In the genomic region with DNA sequence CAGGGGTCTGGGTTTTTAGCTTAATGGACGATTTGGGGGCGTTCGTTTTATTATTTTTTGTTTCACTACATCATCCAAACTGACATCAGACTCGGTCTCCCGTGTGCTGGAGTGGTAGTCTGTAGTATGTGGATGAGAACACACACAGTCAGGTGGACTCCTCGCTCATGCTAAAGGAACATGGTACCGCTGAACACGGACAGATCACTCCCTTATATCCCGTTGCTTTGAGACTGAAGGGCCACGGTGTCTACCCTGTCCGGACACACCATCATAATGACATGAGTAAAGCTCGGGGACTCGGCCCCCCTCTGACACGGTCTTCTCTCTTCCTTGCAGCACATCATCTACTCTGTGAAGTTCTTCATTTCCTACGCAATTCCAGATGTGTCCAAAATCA, we compare ENCODE assay signal across 21 mouse cellular contexts.
DNase-seq lines count a peak whose midpoint lies in the region; ATAC-seq and TF ChIP-seq lines count a peak whose summit lies in the region.
"Had no signal": no experiment of that assay in that cellular context is flagged by ENCODE, and none has a peak within 500 bp of the region (broad histone marks: within the 10 kb centered on the region; RNA-seq: fewer than 3 reads in every experiment).

No protein-coding gene starts in this region.

- H3K4me2 ChIP-seq in intestine, embryonic 14.5 days (ENCODE audit: low read length), result no peak overlapping the region
- H3K4me2 ChIP-seq in intestine, postnatal 0 days (replicated peaks; ENCODE audit: low read depth), result no peak overlapping the region

- no peak overlapping the region for H3K27ac ChIP-seq in heart, embryonic 10.5 days
- H3K27ac ChIP-seq in intestine, embryonic 14.5 days (ENCODE audit: low read depth), result no peak overlapping the region
- H3K27ac ChIP-seq in intestine, postnatal 0 days (ENCODE audit: low read depth, low read length), result no peak overlapping the region

- DNase-seq in heart, adult 11 months, result peak; percentile 56
- DNase-seq in heart, postnatal 36 days, result no peak
- DNase-seq in heart, embryonic 10.5 days (ENCODE audit: low spot score), result peak; percentile 58
- no peak for DNase-seq in heart, adult 9 months (ENCODE audit: low spot score in 2 of 2)
- DNase-seq in intestine, embryonic 14.5 days (ENCODE audit: low spot score), result peak; percentile 34
- DNase-seq: adrenal gland, adult 2 months; adrenal gland, adult 8-10 months; adrenal gland, postnatal 10 days; adrenal gland, postnatal 14 days; adrenal gland, postnatal 25 days; adrenal gland, postnatal 36 days; B cell, adult 2 months; cerebellum, adult 11 months; cerebellum, adult 11-12 months; cerebellum, adult 18-20 months had no signal

- no peak overlapping the region for H3K9ac ChIP-seq in intestine, embryonic 14.5 days (ENCODE audit: low read length)
- H3K9ac ChIP-seq in intestine, postnatal 0 days (ENCODE audit: low read depth, low read length), result no peak overlapping the region

- no peak for TF ChIP-seq CTCF in intestine, postnatal 0 days (IDR thresholded peaks at IDR 0.05; ENCODE audit: low read depth)

- H3K27me3 ChIP-seq in heart, embryonic 10.5 days (ENCODE audit: insufficient read depth, poor library complexity, severe bottlenecking), result no peaks in the 10 kb centered on the region
- no peaks in the 10 kb centered on the region for H3K27me3 ChIP-seq in intestine, embryonic 14.5 days (replicated peaks; ENCODE audit: control insufficient read depth, insufficient read depth, low read length)
- H3K27me3 ChIP-seq in intestine, postnatal 0 days (replicated peaks; ENCODE audit: control insufficient read depth, insufficient read depth, low read length), result no peaks in the 10 kb centered on the region
- H3K27me3 ChIP-seq: CH12.LX, Patski had no signal

- ATAC-seq in intestine, embryonic 14.5 days (replicated peaks; ENCODE audit: low FRiP score, low TSS enrichment, low read depth), result no peak
- ATAC-seq in intestine, postnatal 0 days, result no peak
- ATAC-seq: activated CD4-positive, CD25-positive, alpha-beta regulatory T cell, adult 4 months; CD4-positive, CD25-positive, alpha-beta regulatory T cell, adult 4 months; Patski had no signal

- 91% methylated on average over 15 of the region's 15 CpGs for WGBS in heart, embryonic 10.5 days
- WGBS in intestine, embryonic 14.5 days, result 93% methylated on average over 15 of the region's 15 CpGs
- WGBS in intestine, postnatal 0 days, result 96% methylated on average over 15 of the region's 15 CpGs

- peaks cover 13% of the 10 kb centered on the region for H3K4me1 ChIP-seq in heart, embryonic 10.5 days
- no peaks in the 10 kb centered on the region for H3K4me1 ChIP-seq in intestine, embryonic 14.5 days (replicated peaks; ENCODE audit: control insufficient read depth, insufficient read depth, low read length)
- H3K4me1 ChIP-seq in intestine, postnatal 0 days (replicated peaks; ENCODE audit: control insufficient read depth, insufficient read depth, low read length), result no peaks in the 10 kb centered on the region

- H3K9me3 ChIP-seq in heart, embryonic 10.5 days, result no peaks in the 10 kb centered on the region
- H3K9me3 ChIP-seq in intestine, embryonic 14.5 days (ENCODE audit: control insufficient read depth, low read length), result no peaks in the 10 kb centered on the region
- no peaks in the 10 kb centered on the region for H3K9me3 ChIP-seq in intestine, postnatal 0 days (ENCODE audit: control insufficient read depth)

- no peak overlapping the region for H3K4me3 ChIP-seq in heart, embryonic 10.5 days
- no peak overlapping the region for H3K4me3 ChIP-seq in intestine, embryonic 14.5 days (ENCODE audit: low read depth, low read length)
- H3K4me3 ChIP-seq in intestine, postnatal 0 days (ENCODE audit: low read depth, low read length), result no peak overlapping the region

- peaks cover 57% of the 10 kb centered on the region for H3K36me3 ChIP-seq in heart, embryonic 10.5 days
- peaks cover 65% of the 10 kb centered on the region for H3K36me3 ChIP-seq in intestine, embryonic 14.5 days (ENCODE audit: control insufficient read depth, insufficient read depth, low read length)
- H3K36me3 ChIP-seq in intestine, postnatal 0 days (ENCODE audit: control insufficient read depth, insufficient read depth), result peaks cover 45% of the 10 kb centered on the region
- H3K36me3 ChIP-seq: G1E had no signal

- intact Hi-C loops in heart, postnatal 36 days (cut with DNase I), result no loop called here

Comparison
In these comparisons a context has a peak if more than half of its experiments do, and no peak if none do; other contexts are left out.
1. DNase-seq: peak in heart, adult 11 months (single experiment), heart, embryonic 10.5 days (single experiment) and intestine, embryonic 14.5 days (single experiment); none in heart, postnatal 36 days (0 of 2) and heart, adult 9 months (0 of 2).